ENCODE assay signal across 22 mouse cellular contexts in the genomic region with DNA sequence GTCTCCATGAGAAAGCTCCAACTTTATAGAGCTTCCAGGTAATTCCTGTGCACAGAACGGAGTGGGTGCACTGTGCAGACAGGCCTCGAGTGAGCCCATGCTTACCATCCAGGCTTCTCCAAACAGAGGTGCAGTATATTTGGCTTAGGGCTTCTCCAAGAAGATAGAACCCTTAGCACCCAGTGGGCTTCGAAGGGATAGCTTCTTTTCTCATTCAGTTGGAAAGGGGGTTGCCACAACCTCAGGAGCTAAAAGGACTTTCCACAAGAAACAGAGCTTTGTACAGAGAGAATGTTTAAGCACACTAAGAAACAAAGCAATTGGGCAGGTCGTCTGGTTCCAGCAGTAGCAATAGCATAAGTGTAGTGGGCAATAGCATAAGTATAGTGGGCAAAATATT. TPM values are rescaled to one million over a fixed set of nuclear protein-coding genes. Genes with fewer than 3 reads are reported as not detected.
DNase-seq lines count a peak whose midpoint lies in the region; ATAC-seq lines count a peak whose summit lies in the region.
"Had no signal": no experiment of that assay in that cellular context is flagged by ENCODE, and none has a peak within 500 bp of the region (broad histone marks: within the 10 kb centered on the region; RNA-seq: fewer than 3 reads in every experiment).

No protein-coding gene starts in this region.

- no peaks in the 10 kb centered on the region for H3K27me3 ChIP-seq in heart, embryonic 10.5 days (ENCODE audit: insufficient read depth, poor library complexity, severe bottlenecking)
- peaks cover 5% of the 10 kb centered on the region; the same call in 1 of the 2 replicates for H3K27me3 ChIP-seq in liver, embryonic 11.5 days (replicated peaks; ENCODE audit: control insufficient read depth, insufficient read depth, low read length)
- H3K27me3 ChIP-seq in liver, embryonic 12.5 days (replicated peaks) = peaks cover 23% of the 10 kb centered on the region; the same call in 1 of the 2 replicates
- no peaks in the 10 kb centered on the region for H3K27me3 ChIP-seq in midbrain, embryonic 11.5 days (ENCODE audit: control insufficient read depth, insufficient read depth, low read length)
- H3K27me3 ChIP-seq in midbrain, embryonic 10.5 days (ENCODE audit: low read depth, poor library complexity, severe bottlenecking) = peaks cover 13% of the 10 kb centered on the region; the same call in 1 of the 2 replicates

- no peak overlapping the region for H3K27ac ChIP-seq in heart, embryonic 10.5 days
- H3K27ac ChIP-seq in liver, embryonic 11.5 days (ENCODE audit: low read depth, low read length) = no peak overlapping the region
- no peak overlapping the region for H3K27ac ChIP-seq in liver, embryonic 12.5 days
- H3K27ac ChIP-seq in midbrain, embryonic 11.5 days (ENCODE audit: low read depth, low read length) = no peak overlapping the region
- H3K27ac ChIP-seq in midbrain, embryonic 10.5 days (replicated peaks) = no peak overlapping the region
- H3K27ac ChIP-seq: embryonic facial prominence, embryonic 13.5 days; embryonic facial prominence, embryonic 15.5 days; forebrain, embryonic 10.5 days; forebrain, embryonic 12.5 days had no signal

- H3K4me3 ChIP-seq in heart, embryonic 10.5 days = no peak overlapping the region
- H3K4me3 ChIP-seq in liver, embryonic 11.5 days (ENCODE audit: low read depth, low read length) = no peak overlapping the region
- no peak overlapping the region for H3K4me3 ChIP-seq in liver, embryonic 12.5 days
- H3K4me3 ChIP-seq in midbrain, embryonic 11.5 days (ENCODE audit: low read depth, low read length) = no peak overlapping the region
- no peak overlapping the region for H3K4me3 ChIP-seq in midbrain, embryonic 10.5 days
- H3K4me3 ChIP-seq: embryonic facial prominence, embryonic 13.5 days; embryonic facial prominence, embryonic 15.5 days; erythroblast, embryonic 14.5 days; forebrain, embryonic 10.5 days; forebrain, embryonic 12.5 days had no signal

- no peaks in the 10 kb centered on the region for H3K9me3 ChIP-seq in heart, embryonic 10.5 days
- no peaks in the 10 kb centered on the region for H3K9me3 ChIP-seq in liver, embryonic 11.5 days (ENCODE audit: control insufficient read depth, low read length)
- H3K9me3 ChIP-seq in liver, embryonic 12.5 days (replicated peaks) = no peaks in the 10 kb centered on the region
- H3K9me3 ChIP-seq in midbrain, embryonic 11.5 days (ENCODE audit: control insufficient read depth, low read length) = no peaks in the 10 kb centered on the region
- no peaks in the 10 kb centered on the region for H3K9me3 ChIP-seq in midbrain, embryonic 10.5 days (replicated peaks)
- H3K9me3 ChIP-seq: embryonic facial prominence, embryonic 13.5 days; embryonic facial prominence, embryonic 15.5 days; forebrain, embryonic 10.5 days; forebrain, embryonic 12.5 days had no signal

- peaks cover 15% of the 10 kb centered on the region for H3K4me1 ChIP-seq in heart, embryonic 10.5 days
- peaks cover 11% of the 10 kb centered on the region for H3K4me1 ChIP-seq in liver, embryonic 11.5 days (replicated peaks; ENCODE audit: control insufficient read depth, insufficient read depth, low read length)
- peaks cover 27% of the 10 kb centered on the region for H3K4me1 ChIP-seq in liver, embryonic 12.5 days
- peaks cover 10% of the 10 kb centered on the region for H3K4me1 ChIP-seq in midbrain, embryonic 11.5 days (ENCODE audit: control insufficient read depth, insufficient read depth, low read length)
- peaks cover 31% of the 10 kb centered on the region for H3K4me1 ChIP-seq in midbrain, embryonic 10.5 days

- H3K4me2 ChIP-seq in liver, embryonic 11.5 days = no peak overlapping the region
- H3K4me2 ChIP-seq in liver, embryonic 12.5 days = no peak overlapping the region
- H3K4me2 ChIP-seq in midbrain, embryonic 11.5 days = no peak overlapping the region
- H3K4me2 ChIP-seq: embryonic facial prominence, embryonic 13.5 days; embryonic facial prominence, embryonic 15.5 days; forebrain, embryonic 12.5 days had no signal

- 70% methylated on average over 4 of the region's 4 CpGs for WGBS in heart, embryonic 10.5 days
- 72% methylated on average over 4 of the region's 4 CpGs for WGBS in liver, embryonic 11.5 days
- WGBS in liver, embryonic 12.5 days (ENCODE audit: insufficient replicate concordance) = 65% methylated on average over 4 of the region's 4 CpGs
- WGBS in midbrain, embryonic 11.5 days = 72% methylated on average over 4 of the region's 4 CpGs
- 79% methylated on average over 4 of the region's 4 CpGs for WGBS in midbrain, embryonic 10.5 days

- no peak for ATAC-seq in liver, embryonic 11.5 days (replicated peaks; ENCODE audit: low FRiP score)
- no peak for ATAC-seq in liver, embryonic 12.5 days
- no peak for ATAC-seq in midbrain, embryonic 11.5 days (ENCODE audit: low FRiP score)
- ATAC-seq: forebrain, embryonic 14.5 days had no signal

- no peaks in the 10 kb centered on the region for H3K36me3 ChIP-seq in heart, embryonic 10.5 days
- H3K36me3 ChIP-seq in liver, embryonic 11.5 days (ENCODE audit: control insufficient read depth, insufficient read depth, low read length) = no peaks in the 10 kb centered on the region
- no peaks in the 10 kb centered on the region for H3K36me3 ChIP-seq in liver, embryonic 12.5 days
- H3K36me3 ChIP-seq in midbrain, embryonic 11.5 days (ENCODE audit: control insufficient read depth, insufficient read depth, low read length) = no peaks in the 10 kb centered on the region
- no peaks in the 10 kb centered on the region for H3K36me3 ChIP-seq in midbrain, embryonic 10.5 days
- H3K36me3 ChIP-seq: embryonic facial prominence, embryonic 13.5 days; embryonic facial prominence, embryonic 15.5 days; forebrain, embryonic 10.5 days; forebrain, embryonic 12.5 days had no signal

- peak; percentile 54 for DNase-seq in heart, embryonic 10.5 days (ENCODE audit: low spot score)
- DNase-seq in heart, adult 9 months (ENCODE audit: low spot score in 2 of 2) = no peak
- DNase-seq in liver, embryonic 11.5 days (ENCODE audit: low spot score) = peak; percentile 15
- peak; percentile 75 for DNase-seq in midbrain, embryonic 11.5 days (ENCODE audit: low spot score, missing footprints)
- DNase-seq in midbrain, embryonic 10.5 days (ENCODE audit: low spot score) = no peak
- DNase-seq: adrenal gland, adult 2 months; adrenal gland, postnatal 10 days; adrenal gland, postnatal 25 days; cerebellum, adult 11 months; cerebellum, adult 18-20 months; cerebellum, adult 8-10 months; cerebellum, adult 9-11 months; cerebellum, postnatal 14 days; cerebellum, postnatal 36 days; embryo, embryonic 11 days had no signal

- H3K9ac ChIP-seq in liver, embryonic 11.5 days (ENCODE audit: low read depth, low read length) = no peak overlapping the region
- no peak overlapping the region for H3K9ac ChIP-seq in liver, embryonic 12.5 days
- no peak overlapping the region for H3K9ac ChIP-seq in midbrain, embryonic 11.5 days (ENCODE audit: low read length)
- H3K9ac ChIP-seq: embryonic facial prominence, embryonic 13.5 days; embryonic facial prominence, embryonic 15.5 days; forebrain, embryonic 12.5 days had no signal

RNA-seq across cellular contexts. Expression of a gene that starts 2.5 kb away (rescaled TPM):
- polyA plus RNA-seq in heart, embryonic 10.5 days (2016; fragmentation: Nextera tagmentation; extraction: Ambion mirVana) = 66.9 and 119 TPM in 2 replicates
- 31.3 and 33.4 TPM in 2 replicates for polyA plus RNA-seq in liver, embryonic 11.5 days (2014; fragmentation: Nextera tagmentation; extraction: Ambion mirVana)
- 28.9 and 31.1 TPM in 2 replicates for polyA plus RNA-seq in liver, embryonic 12.5 days (2016; fragmentation: Nextera tagmentation; extraction: Ambion mirVana)
- polyA plus RNA-seq in midbrain, embryonic 11.5 days (2014; fragmentation: Nextera tagmentation; extraction: Ambion mirVana) = 10.2 and 11.8 TPM in 2 replicates
- 19.1 and 22.6 TPM in 2 replicates for polyA plus RNA-seq in midbrain, embryonic 10.5 days (2016; fragmentation: Nextera tagmentation; extraction: Ambion mirVana)

Comparison
In these comparisons a context has a peak if more than half of its experiments do, and no peak if none do; other contexts are left out.
1. DNase-seq: peak in heart, embryonic 10.5 days (single experiment), liver, embryonic 11.5 days (single experiment) and midbrain, embryonic 11.5 days (single experiment); none in heart, adult 9 months (0 of 2) and midbrain, embryonic 10.5 days (single experiment).